ENCODE assay signal across 14 mouse cellular contexts in genomic region chr12:106565263-106565681, GRCm38 (mm10).
DNase-seq lines count a peak whose midpoint lies in the region; ATAC-seq and TF ChIP-seq lines count a peak whose summit lies in the region.
"Had no signal": no experiment of that assay in that cellular context is flagged by ENCODE, and none has a peak within 500 bp of the region (broad histone marks: within the 10 kb centered on the region; RNA-seq: fewer than 3 reads in every experiment).

No protein-coding gene starts in this region.

- H3K27ac ChIP-seq in thymus, adult 2 months (ENCODE audit: control insufficient read depth, insufficient read depth, low read length) = peak overlapping the region; percentile 79
- no peak overlapping the region for H3K27ac ChIP-seq in hindbrain, postnatal 0 days
- H3K27ac ChIP-seq: embryonic facial prominence, embryonic 12.5 days; gastrocnemius, adult 2 months; liver, embryonic 12.5 days had no signal

- DNase-seq in heart, adult 11 months = peak; percentile 66
- DNase-seq in heart, adult 8-10 months (ENCODE audit: low spot score) = no peak
- peak; percentile 64 for DNase-seq in CD4-positive, CD25-positive, alpha-beta regulatory T cell, adult 2 months (ENCODE audit: low read depth, low spot score)
- peak; percentile 41 for DNase-seq in thymus, adult 2 months
- DNase-seq in kidney, adult 9 months = no peak
- no peak for DNase-seq in hindbrain, postnatal 0 days (ENCODE audit: low spot score)
- DNase-seq: gastrocnemius, adult 2 months; kidney, adult 8-10 months; kidney, postnatal 4 days had no signal

- no peak overlapping the region for H3K9ac ChIP-seq in hindbrain, postnatal 0 days (replicated peaks; ENCODE audit: low read length)
- H3K9ac ChIP-seq: embryonic facial prominence, embryonic 12.5 days; liver, embryonic 12.5 days had no signal

- peak; percentile 78 for ATAC-seq in activated CD4-positive, CD25-positive, alpha-beta regulatory T cell, adult 4 months
- no peak for ATAC-seq in granulocyte monocyte progenitor cell, adult 5-6 weeks (replicated peaks; ENCODE audit: poor library complexity, severe bottlenecking)
- no peak for ATAC-seq in hindbrain, postnatal 0 days
- ATAC-seq: hindbrain, embryonic 16.5 days; liver, embryonic 12.5 days had no signal

- no peaks in the 10 kb centered on the region for H3K9me3 ChIP-seq in hindbrain, postnatal 0 days (ENCODE audit: low read length)
- H3K9me3 ChIP-seq: embryonic facial prominence, embryonic 12.5 days; liver, embryonic 12.5 days had no signal

- H3K36me3 ChIP-seq in thymus, adult 2 months (ENCODE audit: control insufficient read depth, insufficient read depth, low read length) = no peaks in the 10 kb centered on the region
- H3K36me3 ChIP-seq in hindbrain, postnatal 0 days (ENCODE audit: insufficient read depth, low read length) = no peaks in the 10 kb centered on the region
- H3K36me3 ChIP-seq: embryonic facial prominence, embryonic 12.5 days; liver, embryonic 12.5 days had no signal

- WGBS in thymus, adult 2 months = 5% methylated on average over 6 of the region's 6 CpGs
- 30% methylated on average over 6 of the region's 6 CpGs for WGBS in hindbrain, postnatal 0 days

- no peaks in the 10 kb centered on the region for H3K27me3 ChIP-seq in thymus, adult 2 months (ENCODE audit: control insufficient read depth, insufficient read depth, low read length)
- no peaks in the 10 kb centered on the region for H3K27me3 ChIP-seq in hindbrain, postnatal 0 days (ENCODE audit: insufficient read depth, low read length)
- H3K27me3 ChIP-seq: embryonic facial prominence, embryonic 12.5 days; liver, embryonic 12.5 days had no signal

- TF ChIP-seq POLR2A in thymus, adult 2 months (IDR thresholded peaks at IDR 0.05; ENCODE audit: control insufficient read depth, extremely low read depth, insufficient read depth, low read length, poor library complexity) = no peak

- H3K4me1 ChIP-seq in thymus, adult 2 months (replicated peaks; ENCODE audit: control insufficient read depth, insufficient read depth, low read length) = peaks cover 12% of the 10 kb centered on the region
- H3K4me1 ChIP-seq in hindbrain, postnatal 0 days (ENCODE audit: insufficient read depth, low read length) = no peaks in the 10 kb centered on the region
- H3K4me1 ChIP-seq: embryonic facial prominence, embryonic 12.5 days; liver, embryonic 12.5 days had no signal

- H3K4me2 ChIP-seq in hindbrain, postnatal 0 days (ENCODE audit: low read depth, low read length) = no peak overlapping the region
- H3K4me2 ChIP-seq: embryonic facial prominence, embryonic 12.5 days; liver, embryonic 12.5 days had no signal

- peak overlapping the region; percentile 27 for H3K4me3 ChIP-seq in thymus, adult 2 months (ENCODE audit: control insufficient read depth, insufficient read depth, low read length)
- H3K4me3 ChIP-seq in hindbrain, postnatal 0 days (ENCODE audit: low read length) = no peak overlapping the region
- H3K4me3 ChIP-seq: embryonic facial prominence, embryonic 12.5 days; gastrocnemius, adult 2 months; liver, embryonic 12.5 days had no signal

- TF ChIP-seq CTCF in thymus, adult 2 months (IDR thresholded peaks at IDR 0.05; ENCODE audit: borderline replicate concordance, control insufficient read depth, extremely low read depth, insufficient read depth, low read length, poor library complexity) = no peak
- no peak for TF ChIP-seq CTCF in hindbrain, postnatal 0 days (IDR thresholded peaks at IDR 0.05; ENCODE audit: low read depth)

Comparison
In these comparisons a context has a peak if more than half of its experiments do, and no peak if none do; other contexts are left out.
1. DNase-seq: peak in heart, adult 11 months (single experiment), CD4-positive, CD25-positive, alpha-beta regulatory T cell, adult 2 months (single experiment) and thymus, adult 2 months (single experiment); none in heart, adult 8-10 months (single experiment), kidney, adult 9 months (single experiment) and hindbrain, postnatal 0 days (single experiment).